Mouse (Mus musculus) heart, embryonic 11.5 days (tissue): ENCODE data around the gene Emc10. TPM values are rescaled to one million over a fixed set of nuclear protein-coding genes. Genes with fewer than 3 reads are reported as not detected.

Source experiments
- ATAC-seq: fragments of 200-750 bp; cut with Nextera tagmentation; replicated peaks from 2 replicates; pipeline ENCODE4 v1.8.0; 2017; ENCODE audit warnings: moderate library complexity; ENCODE audit not compliant: insufficient number of reproducible peaks, low FRiP score, low TSS enrichment
- H3K27ac ChIP-seq: fragments of 300-500 bp; sonication (generic); 2 replicates; pipeline ENCODE4 v1.5.1; 2014; ENCODE audit warnings: mild to moderate bottlenecking, low read depth, low read length
- H3K27me3 ChIP-seq: fragments of 300-500 bp; sonication (generic); 2 replicates; pipeline ENCODE4 v1.6.1; 2014; ENCODE audit warnings: mild to moderate bottlenecking, low read length, mixed read lengths; ENCODE audit not compliant: control insufficient read depth, insufficient read depth
- H3K36me3 ChIP-seq: fragments of 300-500 bp; sonication (generic); 2 replicates; pipeline ENCODE4 v1.6.1; 2014; ENCODE audit warnings: mild to moderate bottlenecking, low read length, moderate library complexity, mixed read lengths; ENCODE audit not compliant: control insufficient read depth, insufficient read depth
- H3K4me1 ChIP-seq: fragments of 300-500 bp; sonication (generic); 2 replicates; pipeline ENCODE4 v1.6.1; 2014; ENCODE audit warnings: low read length; ENCODE audit not compliant: control insufficient read depth, insufficient read depth
- H3K4me2 ChIP-seq: fragments of 300-500 bp; sonication (generic); 2 replicates; pipeline ENCODE4 v1.6.1; 2014; ENCODE audit warnings: mild to moderate bottlenecking, moderate library complexity
- H3K4me3 ChIP-seq: fragments of 300-500 bp; sonication (generic); 2 replicates; pipeline ENCODE4 v1.5.1; 2014; ENCODE audit warnings: low read depth, low read length
- H3K9ac ChIP-seq: fragments of 300-500 bp; sonication (generic); 2 replicates; pipeline ENCODE4 v1.6.1; 2014; ENCODE audit warnings: mild to moderate bottlenecking, low read depth, low read length, moderate library complexity
- H3K9me3 ChIP-seq: fragments of 300-500 bp; sonication (generic); replicated peaks from 2 replicates; pipeline ENCODE4 v1.6.1; 2016; ENCODE audit warnings: low read length; ENCODE audit not compliant: control insufficient read depth
- WGBS: fragments of 180-500 bp; shearing (Covaris S2); extraction: QIAGEN DNeasy Blood & Tissue Kit; methylation state at CpG from one replicate; pipeline ENCODE4 v1.1.7; 2014; ENCODE audit not compliant: insufficient replicate concordance; 5-methylcytosine and 5-hydroxymethylcytosine counted together
- polyA plus RNA-seq: library from polyadenylated mRNA; unstranded; fragments of >200 nt; fragmentation: Nextera tagmentation; extraction: Ambion mirVana; gene quantifications from 2 replicates; pipeline ENCODE4 v1.2.1, GENCODE M21; 2014

Gene Emc10
- polyA plus RNA-seq, 1 experiment from 2014 or later = 75.1 TPM

GRCm38 (mm10) chr7:44446070-44446855, 50.1 kb downstream of the Emc10 start:
- no peak for ATAC-seq
- Histone ChIP-seq H3K9me3 (no peaks in the 10 kb centered on the region), H3K27me3 (peaks cover 43% of the 10 kb centered on the region), H3K36me3 (no peaks in the 10 kb centered on the region), H3K27ac (no peak overlapping the region), H3K9ac (no peak overlapping the region), H3K4me1 (peaks cover 26% of the 10 kb centered on the region), H3K4me2 (0 out of 2 replicates have a peak overlapping the region, but pooled peaks have one; percentile 80), H3K4me3 (no peak overlapping the region)
- WGBS = 43% methylated on average over 12 of the region's 12 CpGs

- Histone ChIP-seq H3K9ac (no peak overlapping the region), H3K4me3 (no peak overlapping the region)
- WGBS = 14% methylated on average over 7 of the region's 7 CpGs
Observed at GRCm38 (mm10) chr7:44445528-44445923, 50.8 kb downstream of the Emc10 start.

GRCm38 (mm10) chr7:44444886-44445527, 51.3 kb downstream of the Emc10 start:
- H3K4me1 ChIP-seq = peaks cover 26% of the 10 kb centered on the region
- 13% methylated on average over 29 of the region's 29 CpGs for WGBS
- 0 out of 2 replicates have a peak overlapping the region, but pooled peaks have one; percentile 8 for H3K4me3 ChIP-seq
- H3K4me2 ChIP-seq = peak overlapping the region; percentile 80
- no peaks in the 10 kb centered on the region for H3K36me3 ChIP-seq
- H3K27ac ChIP-seq = no peak overlapping the region
- H3K27me3 ChIP-seq = peaks cover 55% of the 10 kb centered on the region
- H3K9ac ChIP-seq = peak overlapping the region; percentile 7; the same call in 1 of the 2 replicates
- H3K9me3 ChIP-seq = no peaks in the 10 kb centered on the region
- no peak for ATAC-seq

More at GRCm38 (mm10) chr7:44445528-44445923, 50.8 kb downstream of the Emc10 start:
- H3K9me3 ChIP-seq = no peaks in the 10 kb centered on the region
- peak overlapping the region; percentile 80 for H3K4me2 ChIP-seq
- no peak for ATAC-seq
- no peak overlapping the region for H3K27ac ChIP-seq
- peaks cover 50% of the 10 kb centered on the region for H3K27me3 ChIP-seq
- no peaks in the 10 kb centered on the region for H3K36me3 ChIP-seq
- H3K4me1 ChIP-seq = peaks cover 26% of the 10 kb centered on the region

DNA sequence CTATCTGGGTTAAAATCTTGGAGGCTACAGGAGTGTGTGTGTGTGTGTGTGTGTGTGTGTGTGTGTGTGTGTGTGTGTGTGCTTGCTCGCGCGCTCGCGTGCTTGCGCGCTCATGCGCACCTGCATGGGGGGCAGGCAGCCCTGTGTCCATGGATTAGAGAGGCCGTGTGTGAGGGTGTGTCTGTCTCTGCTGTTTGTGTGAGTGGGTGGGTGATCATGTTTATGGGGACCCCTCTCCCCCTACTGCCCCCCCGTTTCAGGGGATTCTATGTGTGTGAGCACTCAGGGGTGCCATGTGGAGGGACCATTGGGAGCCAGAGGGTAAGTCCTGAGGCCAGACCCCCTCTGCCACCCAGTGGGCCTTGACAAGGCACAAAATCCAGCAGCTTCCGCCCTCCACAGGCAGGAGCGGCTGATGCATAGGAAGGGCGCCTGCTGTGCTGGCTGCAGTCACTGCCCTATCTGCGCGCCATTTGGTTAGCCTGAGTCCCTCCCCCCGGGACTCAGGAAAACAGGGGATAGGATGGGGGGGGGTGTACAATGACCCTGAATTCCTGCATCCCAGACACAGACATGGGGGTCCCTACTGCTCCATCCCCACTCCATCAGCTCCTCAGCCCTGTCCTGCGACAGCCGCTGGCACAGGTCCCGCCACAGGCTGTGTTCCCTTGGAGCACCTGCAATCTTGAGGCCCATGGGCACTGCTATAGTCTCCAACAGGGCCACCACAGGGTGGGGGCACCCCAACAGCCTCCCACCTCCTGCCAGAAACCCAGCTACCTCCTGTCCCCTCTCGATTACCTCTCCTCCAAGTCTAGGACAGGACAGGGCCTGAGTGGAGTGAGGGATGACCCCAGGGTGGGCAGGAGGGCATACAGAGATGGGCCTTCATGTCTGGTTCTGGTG, 52.8 kb downstream of the Emc10 start:
- Histone ChIP-seq H3K9me3 (no peaks in the 10 kb centered on the region), H3K27ac (no peak overlapping the region), H3K9ac (peak overlapping the region; percentile 70), H3K36me3 (no peaks in the 10 kb centered on the region), H3K27me3 (peaks cover 64% of the 10 kb centered on the region), H3K4me3 (peak overlapping the region; percentile 44), H3K4me2 (peak overlapping the region; percentile 80), H3K4me1 (peaks cover 26% of the 10 kb centered on the region)
- 9% methylated on average over 19 of the region's 20 CpGs for WGBS
- ATAC-seq = peak; percentile 21; the same call in 1 of the 2 replicates

DNA sequence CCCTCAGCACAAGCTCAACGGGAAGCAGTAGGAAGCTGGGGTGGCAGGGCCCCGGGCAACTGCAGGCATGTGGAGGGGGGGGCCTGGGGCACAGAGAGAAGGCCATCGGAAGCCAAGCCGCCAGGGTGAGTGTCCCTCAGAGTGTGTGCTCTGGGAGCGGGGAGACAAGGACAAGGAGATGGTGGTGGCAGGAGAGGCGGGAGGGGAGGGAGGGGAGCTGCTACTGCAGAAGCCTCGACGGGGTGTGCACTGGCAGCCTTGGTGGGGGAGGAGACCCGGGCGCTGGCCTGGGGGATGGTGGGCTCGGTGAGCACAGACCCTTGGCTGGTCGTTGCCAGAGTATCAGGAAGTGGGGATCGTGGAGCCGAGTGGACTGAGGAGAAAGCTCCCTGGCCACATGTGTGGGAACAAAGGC, 53.9 kb downstream of the Emc10 start:
- Histone ChIP-seq H3K9me3 (no peaks in the 10 kb centered on the region), H3K9ac (peak overlapping the region; percentile 70), H3K4me3 (peak overlapping the region; percentile 44), H3K4me1 (peaks cover 26% of the 10 kb centered on the region), H3K36me3 (no peaks in the 10 kb centered on the region), H3K4me2 (peak overlapping the region; percentile 80), H3K27ac (peak overlapping the region; percentile 46), H3K27me3 (peaks cover 74% of the 10 kb centered on the region)
- 2% methylated on average over 14 of the region's 14 CpGs for WGBS
- ATAC-seq = no peak

GRCm38 (mm10) chr7:44441648-44442109, 54.6 kb downstream of the Emc10 start:
- peak overlapping the region; percentile 44 for H3K4me3 ChIP-seq
- H3K4me1 ChIP-seq = peaks cover 26% of the 10 kb centered on the region
- no peaks in the 10 kb centered on the region for H3K9me3 ChIP-seq
- peak overlapping the region; percentile 46 for H3K27ac ChIP-seq
- ATAC-seq = no peak
- peak overlapping the region; percentile 70 for H3K9ac ChIP-seq
- peak overlapping the region; percentile 80 for H3K4me2 ChIP-seq
- WGBS = 2% methylated on average over 14 of the region's 14 CpGs
- no peaks in the 10 kb centered on the region for H3K36me3 ChIP-seq
- peaks cover 77% of the 10 kb centered on the region for H3K27me3 ChIP-seq

DNA sequence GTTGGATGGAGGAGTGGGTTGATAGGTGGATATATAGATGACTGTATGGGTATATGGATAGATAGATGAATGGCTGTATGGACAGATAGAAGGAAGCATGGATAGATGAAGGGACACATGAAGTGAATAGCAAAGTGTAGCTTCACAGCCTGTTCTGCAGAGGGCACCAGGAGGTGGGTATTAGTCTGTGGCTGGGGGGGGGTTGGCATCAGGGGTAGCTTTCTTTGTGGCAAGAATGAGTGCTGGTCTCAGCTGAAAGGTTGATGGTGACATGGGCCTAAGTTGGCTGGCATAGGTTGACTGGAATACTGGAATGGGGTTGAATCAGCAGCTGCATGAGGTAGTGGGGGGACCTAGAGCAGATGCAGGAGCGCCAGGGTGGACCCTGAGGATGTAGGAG, 55.1 kb downstream of the Emc10 start:
- Histone ChIP-seq H3K9me3 (no peaks in the 10 kb centered on the region), H3K27ac (no peak overlapping the region), H3K9ac (no peak overlapping the region), H3K36me3 (no peaks in the 10 kb centered on the region), H3K4me2 (peak overlapping the region; percentile 80; the same call in 1 of the 2 replicates), H3K4me3 (no peak overlapping the region), H3K27me3 (peaks cover 77% of the 10 kb centered on the region), H3K4me1 (peaks cover 26% of the 10 kb centered on the region)
- no peak for ATAC-seq
- 0% methylated on average over 1 of the region's 1 CpGs for WGBS

- peaks cover 75% of the 10 kb centered on the region for H3K27me3 ChIP-seq
- H3K4me1 ChIP-seq = peaks cover 23% of the 10 kb centered on the region
- H3K4me2 ChIP-seq = no peak overlapping the region
- H3K27ac ChIP-seq = no peak overlapping the region
- no peak for ATAC-seq
- 82% methylated on average over 1 of the region's 1 CpGs for WGBS
- no peaks in the 10 kb centered on the region for H3K9me3 ChIP-seq
- H3K4me3 ChIP-seq = no peak overlapping the region
- no peak overlapping the region for H3K9ac ChIP-seq
- H3K36me3 ChIP-seq = no peaks in the 10 kb centered on the region
Observed at GRCm38 (mm10) chr7:44440479-44440878, 55.9 kb downstream of the Emc10 start.
